Mouse (Mus musculus) layer of hippocampus, postnatal 14 days (tissue): Measurements from ENCODE around the gene Prkcz. TPM values are rescaled to one million over a fixed set of nuclear protein-coding genes. Genes with fewer than 3 reads are reported as not detected.

Source experiments
- DNase-seq, 2 experiments: peaks; one replicate each; pipeline ENCODE4 v3.0.0; 2021 to 2022; ENCODE audit warnings: low spot score in 2 of 2, mixed read lengths in 1 of 2
- total RNA-seq, 2 experiments: library from RNA; stranded (reverse); gene quantifications; 2 replicates each; pipeline ENCODE4 v1.2.3; 2021

Gene Prkcz
- total RNA-seq, 2 experiments from 2014 or later, result 148 to 158 TPM

GRCm38 (mm10) chr4:155315031-155315430 is 46.1 kb downstream of the Prkcz start:
- DNase-seq, result no peak

GRCm38 (mm10) chr4:155308679-155309078 is 52.5 kb downstream of the Prkcz start:
- no peak for DNase-seq

- DNase-seq, result peak; percentile 84 to 85
These were observed 53.1 kb downstream of the Prkcz start for GRCm38 (mm10) chr4:155308068-155308467.

GRCm38 (mm10) chr4:155307591-155307990 is 53.6 kb downstream of the Prkcz start:
- DNase-seq, result no peak

- no peak for DNase-seq
These were observed 54.6 kb downstream of the Prkcz start for GRCm38 (mm10) chr4:155306356-155307242.

- DNase-seq, result peak in 1 of 2 experiments; percentile 59
These were observed 55.6 kb downstream of the Prkcz start for GRCm38 (mm10) chr4:155305531-155306031.

- no peak for DNase-seq
These were observed 56.6 kb downstream of the Prkcz start for GRCm38 (mm10) chr4:155304508-155305096.

GRCm38 (mm10) chr4:155301965-155302364 is 59.2 kb downstream of the Prkcz start:
- DNase-seq, result no peak

GRCm38 (mm10) chr4:155301098-155301447 is 60.1 kb downstream of the Prkcz start:
- DNase-seq, result no peak

GRCm38 (mm10) chr4:155300421-155301097 is 60.6 kb downstream of the Prkcz start:
- no peak for DNase-seq

GRCm38 (mm10) chr4:155298826-155299225 is 62.3 kb downstream of the Prkcz start:
- DNase-seq, result no peak

GRCm38 (mm10) chr4:155297057-155297456 is 64.1 kb downstream of the Prkcz start:
- no peak for DNase-seq

- peak; percentile 55 to 82 for DNase-seq
These were observed 65.2 kb downstream of the Prkcz start for GRCm38 (mm10) chr4:155295996-155296395.

- DNase-seq, result no peak
These were observed 66.1 kb downstream of the Prkcz start for GRCm38 (mm10) chr4:155295026-155295590.

GRCm38 (mm10) chr4:155294381-155294780 is 66.8 kb downstream of the Prkcz start:
- no peak for DNase-seq

- no peak for DNase-seq
These were observed 68.3 kb downstream of the Prkcz start for GRCm38 (mm10) chr4:155292863-155293262.

GRCm38 (mm10) chr4:155290045-155290444 is 71.1 kb downstream of the Prkcz start:
- DNase-seq, result no peak

- no peak for DNase-seq
These were observed 72.6 kb downstream of the Prkcz start for GRCm38 (mm10) chr4:155288586-155288985.

GRCm38 (mm10) chr4:155287713-155288112 is 73.4 kb downstream of the Prkcz start:
- DNase-seq, result no peak

- no peak for DNase-seq
These were observed 75.1 kb downstream of the Prkcz start for GRCm38 (mm10) chr4:155286090-155286489.
